Mouse (Mus musculus) neural tube, embryonic 15.5 days (tissue): Measurements from ENCODE around the gene 6330409D20Rik. TPM values are rescaled to one million over a fixed set of nuclear protein-coding genes. Genes with fewer than 3 reads are reported as not detected.

ENCODE experiments used
- ATAC-seq: fragments of 200-750 bp; cut with Nextera tagmentation; 2 replicates; pipeline ENCODE4 v1.8.0; 2017; ENCODE audit warnings: mild to moderate bottlenecking, moderate TSS enrichment, moderate library complexity; ENCODE audit not compliant: low FRiP score
- H3K27ac ChIP-seq: fragments of 300-500 bp; sonication (generic); replicated peaks from 2 replicates; pipeline ENCODE4 v1.5.1; 2015; ENCODE audit warnings: mild to moderate bottlenecking, inconsistent platforms
- H3K27me3 ChIP-seq: fragments of 300-500 bp; sonication (generic); replicated peaks from 2 replicates; pipeline ENCODE4 v1.6.1; 2015; ENCODE audit warnings: inconsistent platforms
- H3K36me3 ChIP-seq: fragments of 300-500 bp; sonication (generic); 2 replicates; pipeline ENCODE4 v1.6.1; 2015; ENCODE audit warnings: inconsistent platforms
- H3K4me1 ChIP-seq: fragments of 300-500 bp; sonication (generic); 2 replicates; pipeline ENCODE4 v1.6.1; 2015; ENCODE audit warnings: inconsistent platforms
- H3K4me2 ChIP-seq: fragments of 300-500 bp; sonication (generic); 2 replicates; pipeline ENCODE4 v1.6.1; 2015; ENCODE audit warnings: inconsistent platforms, mild to moderate bottlenecking, moderate library complexity
- H3K4me3 ChIP-seq: fragments of 300-500 bp; sonication (generic); replicated peaks from 2 replicates; pipeline ENCODE4 v1.5.1; 2015; ENCODE audit warnings: mild to moderate bottlenecking, inconsistent platforms
- H3K9ac ChIP-seq: fragments of 300-500 bp; sonication (generic); replicated peaks from 2 replicates; pipeline ENCODE4 v1.6.1; 2015; ENCODE audit warnings: mild to moderate bottlenecking, inconsistent platforms
- H3K9me3 ChIP-seq: fragments of 300-500 bp; sonication (generic); replicated peaks from 2 replicates; pipeline ENCODE4 v1.6.1; 2016; ENCODE audit warnings: inconsistent platforms
- WGBS: fragments of 180-500 bp; shearing (Covaris S2); methylation state at CpG from one replicate; pipeline ENCODE4 v1.1.7; 2015; ENCODE audit warnings: mixed read lengths; 5-methylcytosine and 5-hydroxymethylcytosine counted together
- polyA plus RNA-seq: library from polyadenylated mRNA; unstranded; fragments of >200 nt; fragmentation: Nextera tagmentation; extraction: Ambion mirVana; gene quantifications from 2 replicates; pipeline ENCODE4 v1.2.1, GENCODE M21; 2015

6330409D20Rik gene
- 2.9 and 3.6 TPM in 2 replicates for polyA plus RNA-seq

GRCm38 (mm10) chr2:32740916-32741272 lies at the start of gene 6330409D20Rik:
Gene 6330409D20Rik (minus strand): TSS chr2:32741016.
- H3K36me3 ChIP-seq = peaks cover 12% of the 10 kb centered on the region
- H3K9me3 ChIP-seq = no peaks in the 10 kb centered on the region
- H3K9ac ChIP-seq = peak within 1 kb of the TSS; percentile 94
- H3K4me1 ChIP-seq = peaks cover 51% of the 10 kb centered on the region
- ATAC-seq = no peak
- WGBS = 6% methylated on average over 11 of the region's 11 CpGs
- peak within 1 kb of the TSS; percentile 76 for H3K4me2 ChIP-seq
- peak within 1 kb of the TSS; percentile 80 for H3K4me3 ChIP-seq
- no peaks in the 10 kb centered on the region for H3K27me3 ChIP-seq
- H3K27ac ChIP-seq = peak within 1 kb of the TSS; percentile 89

GRCm38 (mm10) chr2:32788581-32788980 lies 47.8 kb upstream of the 6330409D20Rik start:
- H3K9me3 ChIP-seq = no peaks in the 10 kb centered on the region
- H3K4me1 ChIP-seq = peaks cover 3% of the 10 kb centered on the region; the same call in 1 of the 2 replicates
- no peaks in the 10 kb centered on the region for H3K27me3 ChIP-seq
- H3K36me3 ChIP-seq = peaks cover 44% of the 10 kb centered on the region
- H3K4me2 ChIP-seq = no peak overlapping the region
- H3K27ac ChIP-seq = no peak overlapping the region
- 68% methylated on average over 2 of the region's 2 CpGs for WGBS
- no peak overlapping the region for H3K9ac ChIP-seq
- H3K4me3 ChIP-seq = no peak overlapping the region
- no peak for ATAC-seq

GRCm38 (mm10) chr2:32787176-32787575 lies 46.4 kb upstream of the 6330409D20Rik start:
- Histone ChIP-seq H3K27me3 (no peaks in the 10 kb centered on the region), H3K36me3 (peaks cover 33% of the 10 kb centered on the region), H3K9ac (no peak overlapping the region), H3K4me1 (peaks cover 3% of the 10 kb centered on the region; the same call in 1 of the 2 replicates), H3K27ac (no peak overlapping the region), H3K9me3 (no peaks in the 10 kb centered on the region), H3K4me3 (no peak overlapping the region), H3K4me2 (no peak overlapping the region)
- 68% methylated on average over 6 of the region's 6 CpGs for WGBS
- ATAC-seq = no peak

GRCm38 (mm10) chr2:32784048-32784681 lies 43.3 kb upstream of the 6330409D20Rik start, which contains the start of gene Cfap157:
Gene Cfap157 (minus strand): TSS chr2:32784428.
- Histone ChIP-seq H3K4me1 (peaks cover 3% of the 10 kb centered on the region; the same call in 1 of the 2 replicates), H3K4me2 (peak within 1 kb of the TSS; percentile 41), H3K9ac (no peak within 1 kb of the TSS), H3K27me3 (no peaks in the 10 kb centered on the region), H3K36me3 (peaks cover 7% of the 10 kb centered on the region), H3K27ac (no peak within 1 kb of the TSS; the same call in 1 of the 2 replicates), H3K9me3 (no peaks in the 10 kb centered on the region), H3K4me3 (no peak within 1 kb of the TSS)
- WGBS = 73% methylated on average over 4 of the region's 4 CpGs
- ATAC-seq = no peak

GRCm38 (mm10) chr2:32781710-32782109 lies 40.9 kb upstream of the 6330409D20Rik start:
- peaks cover 4% of the 10 kb centered on the region for H3K4me1 ChIP-seq
- ATAC-seq = no peak
- H3K36me3 ChIP-seq = no peaks in the 10 kb centered on the region
- 86% methylated on average over 6 of the region's 6 CpGs for WGBS
- H3K27ac ChIP-seq = no peak overlapping the region
- no peak overlapping the region for H3K9ac ChIP-seq
- no peaks in the 10 kb centered on the region for H3K27me3 ChIP-seq
- H3K4me2 ChIP-seq = no peak overlapping the region
- no peak overlapping the region for H3K4me3 ChIP-seq
- H3K9me3 ChIP-seq = no peaks in the 10 kb centered on the region

GRCm38 (mm10) chr2:32779714-32780113 lies 38.9 kb upstream of the 6330409D20Rik start:
- 94% methylated on average over 6 of the region's 6 CpGs for WGBS
- ATAC-seq = no peak
- Histone ChIP-seq H3K4me3 (no peak overlapping the region), H3K27ac (no peak overlapping the region), H3K27me3 (0 out of 2 replicates have a peak, but pooled peaks cover 4% of the 10 kb centered on the region), H3K36me3 (no peaks in the 10 kb centered on the region), H3K4me2 (no peak overlapping the region), H3K9me3 (no peaks in the 10 kb centered on the region), H3K9ac (no peak overlapping the region), H3K4me1 (peaks cover 19% of the 10 kb centered on the region)

- ATAC-seq = no peak
- Histone ChIP-seq H3K9ac (no peak overlapping the region), H3K27me3 (0 out of 2 replicates have a peak, but pooled peaks cover 4% of the 10 kb centered on the region), H3K4me3 (no peak overlapping the region), H3K27ac (no peak overlapping the region), H3K9me3 (no peaks in the 10 kb centered on the region), H3K4me1 (peaks cover 20% of the 10 kb centered on the region), H3K4me2 (no peak overlapping the region), H3K36me3 (no peaks in the 10 kb centered on the region)
- WGBS = 23% methylated on average over 8 of the region's 8 CpGs
Measured at GRCm38 (mm10) chr2:32779131-32779530, 38.3 kb upstream of the 6330409D20Rik start.

- H3K36me3 ChIP-seq = no peaks in the 10 kb centered on the region
- H3K4me1 ChIP-seq = peaks cover 18% of the 10 kb centered on the region
- H3K9ac ChIP-seq = no peak overlapping the region
- 91% methylated on average over 6 of the region's 6 CpGs for WGBS
- no peak overlapping the region for H3K4me2 ChIP-seq
- no peak overlapping the region for H3K27ac ChIP-seq
- no peak overlapping the region for H3K4me3 ChIP-seq
- no peaks in the 10 kb centered on the region for H3K9me3 ChIP-seq
- ATAC-seq = no peak
- 0 out of 2 replicates have a peak, but pooled peaks cover 4% of the 10 kb centered on the region for H3K27me3 ChIP-seq
Measured at GRCm38 (mm10) chr2:32778081-32778480, 37.3 kb upstream of the 6330409D20Rik start.

- H3K4me1 ChIP-seq = peaks cover 18% of the 10 kb centered on the region
- no peaks in the 10 kb centered on the region for H3K9me3 ChIP-seq
- WGBS = 20% methylated on average over 22 of the region's 22 CpGs
- peak overlapping the region; percentile 52 for H3K9ac ChIP-seq
- peak overlapping the region; percentile 68 for H3K4me2 ChIP-seq
- H3K36me3 ChIP-seq = no peaks in the 10 kb centered on the region
- no peak for ATAC-seq
- no peak overlapping the region for H3K27ac ChIP-seq
- H3K27me3 ChIP-seq = 0 out of 2 replicates have a peak, but pooled peaks cover 4% of the 10 kb centered on the region
- H3K4me3 ChIP-seq = peak overlapping the region; percentile 71
Measured at GRCm38 (mm10) chr2:32776192-32776591, 35.4 kb upstream of the 6330409D20Rik start.

- Histone ChIP-seq H3K4me1 (peaks cover 18% of the 10 kb centered on the region), H3K9ac (peak within 1 kb of the TSS; percentile 52), H3K9me3 (no peaks in the 10 kb centered on the region), H3K36me3 (no peaks in the 10 kb centered on the region), H3K27me3 (0 out of 2 replicates have a peak, but pooled peaks cover 4% of the 10 kb centered on the region), H3K4me3 (peak within 1 kb of the TSS; percentile 71), H3K4me2 (peak within 1 kb of the TSS; percentile 68), H3K27ac (peak within 1 kb of the TSS; percentile 83)
- under 1% methylated on average over 46 of the region's 46 CpGs for WGBS
- peak; percentile 98 for ATAC-seq
Measured at GRCm38 (mm10) chr2:32775359-32776074, 34.7 kb upstream of the 6330409D20Rik start, which contains the start of the genes Ttc16 and Ptrh1. Gene Ttc16 (minus strand): TSS chr2:32775633. Gene Ptrh1 (plus strand): TSS chr2:32775786.

GRCm38 (mm10) chr2:32772626-32773279 lies 31.9 kb upstream of the 6330409D20Rik start:
- no peaks in the 10 kb centered on the region for H3K36me3 ChIP-seq
- H3K9me3 ChIP-seq = no peaks in the 10 kb centered on the region
- WGBS = 88% methylated on average over 8 of the region's 8 CpGs
- peaks cover 20% of the 10 kb centered on the region for H3K4me1 ChIP-seq
- no peak overlapping the region for H3K4me3 ChIP-seq
- ATAC-seq = no peak
- H3K27me3 ChIP-seq = 0 out of 2 replicates have a peak, but pooled peaks cover 4% of the 10 kb centered on the region
- no peak overlapping the region for H3K9ac ChIP-seq
- H3K4me2 ChIP-seq = no peak overlapping the region
- H3K27ac ChIP-seq = no peak overlapping the region
